Mouse (Mus musculus) E14TG2a.4 (cell line): Measurements from ENCODE around the gene Gdf11.

Experiments
- CTCF ChIP-seq: conservative IDR thresholded peaks from 2 replicates; pipeline ENCODE4 v1.5.1; 2014; ENCODE audit warnings: low read length
- NANOG ChIP-seq: IDR thresholded peaks from 2 replicates; pipeline ENCODE4 v1.6.1; 2014; ENCODE audit warnings: borderline replicate concordance, low read length, mixed read lengths
- POU5F1 ChIP-seq: IDR thresholded peaks from 2 replicates; pipeline ENCODE4 v1.6.1; 2014; ENCODE audit warnings: low read length, borderline replicate concordance

DNA sequence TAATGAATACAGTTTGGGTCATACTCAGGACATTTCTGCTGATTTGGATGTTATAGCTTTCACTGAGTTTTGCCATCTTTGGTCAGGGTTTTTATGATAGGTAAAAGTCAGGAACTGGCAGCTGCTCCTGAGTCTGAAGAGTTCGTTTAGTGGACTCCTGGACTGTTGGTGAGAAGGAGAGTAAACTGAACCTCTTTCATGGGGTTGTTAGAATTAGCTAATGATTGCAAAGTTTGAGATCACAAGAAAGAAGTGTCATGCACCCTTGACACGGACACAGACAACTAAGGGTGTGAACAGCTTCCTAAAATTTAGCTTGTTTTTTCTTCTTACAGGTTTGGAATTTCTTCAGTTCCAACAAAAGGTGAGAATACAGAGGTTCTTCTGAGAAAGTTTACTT, 43.1 kb downstream of the Gdf11 start:
- TF ChIP-seq CTCF = no peak
- TF ChIP-seq NANOG = no peak
- no peak for TF ChIP-seq POU5F1
